ENCODE assay signal across 12 mouse cellular contexts in genomic region chr2:129595206-129595605, GRCm38 (mm10). TPM values are rescaled to one million over a fixed set of nuclear protein-coding genes. Genes with fewer than 3 reads are reported as not detected.
DNase-seq lines count a peak whose midpoint lies in the region; ATAC-seq and TF ChIP-seq lines count a peak whose summit lies in the region.
"Had no signal": no experiment of that assay in that cellular context is flagged by ENCODE, and none has a peak within 500 bp of the region (broad histone marks: within the 10 kb centered on the region; RNA-seq: fewer than 3 reads in every experiment).

No protein-coding gene starts in this region.

- no peak for ATAC-seq in forebrain, embryonic 13.5 days
- ATAC-seq in forebrain, embryonic 12.5 days (ENCODE audit: low FRiP score), result no peak
- ATAC-seq in kidney, embryonic 16.5 days (ENCODE audit: low FRiP score, low TSS enrichment), result no peak
- ATAC-seq in midbrain, embryonic 15.5 days (replicated peaks), result no peak
- ATAC-seq: forebrain, embryonic 15.5 days had no signal

- DNase-seq in kidney, adult 9 months, result no peak
- no peak for DNase-seq in cerebellum, postnatal 25 days
- DNase-seq in testis, postnatal 10 days (ENCODE audit: low spot score), result no peak
- DNase-seq: right cerebral cortex, postnatal 4 days; thymus, postnatal 25 days had no signal

- no peak overlapping the region for H3K4me3 ChIP-seq in forebrain, embryonic 13.5 days
- no peak overlapping the region for H3K4me3 ChIP-seq in forebrain, embryonic 12.5 days (replicated peaks)
- no peak overlapping the region for H3K4me3 ChIP-seq in kidney, embryonic 16.5 days (ENCODE audit: low read length)
- peak overlapping the region; percentile 75 for H3K4me3 ChIP-seq in bone marrow macrophage, adult 2 months (ENCODE audit: insufficient read depth, low read length)
- H3K4me3 ChIP-seq in midbrain, embryonic 15.5 days, result peak overlapping the region; percentile 11; the same call in 1 of the 2 replicates

- H3K4me2 ChIP-seq in forebrain, embryonic 13.5 days, result peak overlapping the region; percentile 92
- H3K4me2 ChIP-seq in forebrain, embryonic 12.5 days, result no peak overlapping the region
- 0 out of 2 replicates have a peak overlapping the region, but pooled peaks have one; percentile 0 for H3K4me2 ChIP-seq in kidney, embryonic 16.5 days (replicated peaks; ENCODE audit: low read depth, low read length)
- peak overlapping the region; percentile 93 for H3K4me2 ChIP-seq in midbrain, embryonic 15.5 days

- H3K27me3 ChIP-seq in forebrain, embryonic 13.5 days, result no peaks in the 10 kb centered on the region
- peaks cover 5% of the 10 kb centered on the region; the same call in 1 of the 2 replicates for H3K27me3 ChIP-seq in forebrain, embryonic 12.5 days
- no peaks in the 10 kb centered on the region for H3K27me3 ChIP-seq in kidney, embryonic 16.5 days (ENCODE audit: insufficient read depth, low read length)
- no peaks in the 10 kb centered on the region for H3K27me3 ChIP-seq in midbrain, embryonic 15.5 days (replicated peaks)
- H3K27me3 ChIP-seq: forebrain, embryonic 15.5 days had no signal

- TF ChIP-seq CTCF in bone marrow macrophage, adult 2 months (IDR thresholded peaks at IDR 0.05; ENCODE audit: low read depth, low read length), result no peak

- WGBS in forebrain, embryonic 13.5 days, result 78% methylated on average over 4 of the region's 4 CpGs
- 63% methylated on average over 4 of the region's 4 CpGs for WGBS in forebrain, embryonic 12.5 days
- WGBS in kidney, embryonic 16.5 days, result 73% methylated on average over 4 of the region's 4 CpGs
- 73% methylated on average over 4 of the region's 4 CpGs for WGBS in midbrain, embryonic 15.5 days

- no peaks in the 10 kb centered on the region for H3K36me3 ChIP-seq in forebrain, embryonic 13.5 days (ENCODE audit: poor library complexity, severe bottlenecking)
- H3K36me3 ChIP-seq in forebrain, embryonic 12.5 days (replicated peaks), result no peaks in the 10 kb centered on the region
- H3K36me3 ChIP-seq in kidney, embryonic 16.5 days (ENCODE audit: insufficient read depth, low read length), result no peaks in the 10 kb centered on the region
- no peaks in the 10 kb centered on the region for H3K36me3 ChIP-seq in midbrain, embryonic 15.5 days (replicated peaks)
- H3K36me3 ChIP-seq: forebrain, embryonic 15.5 days had no signal

- no peak overlapping the region for H3K27ac ChIP-seq in forebrain, embryonic 13.5 days
- no peak overlapping the region for H3K27ac ChIP-seq in forebrain, embryonic 12.5 days
- H3K27ac ChIP-seq in kidney, embryonic 16.5 days (ENCODE audit: low read length), result no peak overlapping the region
- H3K27ac ChIP-seq in bone marrow macrophage, adult 2 months (ENCODE audit: insufficient read depth, low read depth, low read length), result peak overlapping the region; percentile 100
- no peak overlapping the region for H3K27ac ChIP-seq in midbrain, embryonic 15.5 days
- H3K27ac ChIP-seq: forebrain, embryonic 15.5 days had no signal

- no peaks in the 10 kb centered on the region for H3K9me3 ChIP-seq in forebrain, embryonic 13.5 days (replicated peaks)
- no peaks in the 10 kb centered on the region for H3K9me3 ChIP-seq in forebrain, embryonic 12.5 days
- no peaks in the 10 kb centered on the region for H3K9me3 ChIP-seq in kidney, embryonic 16.5 days (ENCODE audit: low read length)
- no peaks in the 10 kb centered on the region for H3K9me3 ChIP-seq in midbrain, embryonic 15.5 days
- H3K9me3 ChIP-seq: forebrain, embryonic 15.5 days had no signal

- peaks cover 41% of the 10 kb centered on the region for H3K4me1 ChIP-seq in forebrain, embryonic 13.5 days
- peaks cover 39% of the 10 kb centered on the region for H3K4me1 ChIP-seq in forebrain, embryonic 12.5 days
- peaks cover 40% of the 10 kb centered on the region for H3K4me1 ChIP-seq in kidney, embryonic 16.5 days (ENCODE audit: insufficient read depth, low read length)
- H3K4me1 ChIP-seq in bone marrow macrophage, adult 2 months (ENCODE audit: control insufficient read depth, insufficient read depth, low read length), result peaks cover 50% of the 10 kb centered on the region
- H3K4me1 ChIP-seq in midbrain, embryonic 15.5 days, result peaks cover 54% of the 10 kb centered on the region

- no peak for TF ChIP-seq POLR2A in bone marrow macrophage, adult 2 months (IDR thresholded peaks at IDR 0.05; ENCODE audit: borderline replicate concordance, low read depth, low read length)

- H3K9ac ChIP-seq in forebrain, embryonic 13.5 days, result 0 out of 2 replicates have a peak overlapping the region, but pooled peaks have one; percentile 3
- H3K9ac ChIP-seq in forebrain, embryonic 12.5 days, result no peak overlapping the region
- H3K9ac ChIP-seq in kidney, embryonic 16.5 days (replicated peaks; ENCODE audit: low read length), result no peak overlapping the region
- H3K9ac ChIP-seq in midbrain, embryonic 15.5 days, result no peak overlapping the region
- H3K9ac ChIP-seq: forebrain, embryonic 15.5 days had no signal

RNA-seq across cellular contexts. Expression of gene Sirpa, which starts 2.6 kb away (rescaled TPM):
- 16.9 and 19.5 TPM in 2 replicates for polyA plus RNA-seq in forebrain, embryonic 13.5 days (2015; fragmentation: Nextera tagmentation; extraction: Ambion mirVana)
- polyA plus RNA-seq in forebrain, embryonic 12.5 days (2016; fragmentation: Nextera tagmentation; extraction: Ambion mirVana), result 18.2 and 20.0 TPM in 2 replicates
- polyA plus RNA-seq in kidney, embryonic 16.5 days (2015; fragmentation: Nextera tagmentation; extraction: Ambion mirVana), result 29.0 and 29.8 TPM in 2 replicates
- 1,284 and 1,400 TPM in 2 replicates for polyA plus RNA-seq in bone marrow macrophage, adult 2 months (2012; ENCODE audit: insufficient read depth, insufficient read length, missing spikeins)
- polyA plus RNA-seq in midbrain, embryonic 15.5 days (2015; fragmentation: Nextera tagmentation; extraction: Ambion mirVana), result 39.5 and 40.5 TPM in 2 replicates

RNA-seq across cellular contexts. Expression of gene F830045P16Rik, which starts 58.8 kb away (rescaled TPM):
- not detected in 2 replicates for polyA plus RNA-seq in forebrain, embryonic 13.5 days (2015; fragmentation: Nextera tagmentation; extraction: Ambion mirVana)
- not detected in 2 replicates for polyA plus RNA-seq in forebrain, embryonic 12.5 days (2016; fragmentation: Nextera tagmentation; extraction: Ambion mirVana)
- not detected in 2 replicates for polyA plus RNA-seq in kidney, embryonic 16.5 days (2015; fragmentation: Nextera tagmentation; extraction: Ambion mirVana)
- 0.28 and 0.41 TPM in 2 replicates for polyA plus RNA-seq in bone marrow macrophage, adult 2 months (2012; ENCODE audit: insufficient read depth, insufficient read length, missing spikeins)
- polyA plus RNA-seq in midbrain, embryonic 15.5 days (2015; fragmentation: Nextera tagmentation; extraction: Ambion mirVana), result not detected in 2 replicates
- polyA plus RNA-seq: forebrain, embryonic 15.5 days; lung, embryonic 16.5 days had no signal

Comparison
In these comparisons a context has a peak if more than half of its experiments do, and no peak if none do; other contexts are left out.
1. H3K4me3 ChIP-seq: peak in bone marrow macrophage, adult 2 months (single experiment) and midbrain, embryonic 15.5 days (single experiment); none in forebrain, embryonic 13.5 days (single experiment), forebrain, embryonic 12.5 days (single experiment) and kidney, embryonic 16.5 days (single experiment).
2. RNA of gene Sirpa, which starts 2.6 kb away (polyA plus RNA-seq): 1,284 to 1,400 TPM in bone marrow macrophage, adult 2 months; 39.5 to 40.5 TPM in midbrain, embryonic 15.5 days, 29.0 to 29.8 TPM in kidney, embryonic 16.5 days, 18.2 to 20.0 TPM in forebrain, embryonic 12.5 days and 16.9 to 19.5 TPM in forebrain, embryonic 13.5 days; every median in the first group is over 10 times any median in the second.